Comparison of ENCODE assay signal across 19 mouse cellular contexts in the genomic region with DNA sequence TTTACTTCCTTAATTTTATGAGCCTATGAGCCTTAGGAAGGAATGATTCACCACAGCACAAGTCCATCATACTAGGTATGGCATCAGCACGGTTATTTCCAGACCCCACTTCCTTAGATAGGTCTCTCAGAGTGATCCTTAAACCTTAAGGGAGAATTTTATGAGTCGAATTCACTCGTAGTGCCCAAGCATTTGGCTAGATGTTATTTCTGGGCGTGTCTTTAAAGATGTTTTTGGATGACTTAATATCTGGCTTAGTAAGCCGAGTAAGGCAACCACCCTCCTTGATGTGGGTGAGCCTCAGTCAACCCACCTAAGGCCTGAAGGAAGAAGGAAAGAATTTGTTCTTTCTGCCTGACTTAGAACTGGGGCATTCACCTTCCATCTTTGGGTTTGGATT.
DNase-seq lines count a peak whose midpoint lies in the region; TF ChIP-seq lines count a peak whose summit lies in the region.
"Had no signal": no experiment of that assay in that cellular context is flagged by ENCODE, and none has a peak within 500 bp of the region (broad histone marks: within the 10 kb centered on the region; RNA-seq: fewer than 3 reads in every experiment).

No protein-coding gene starts in this region.

- H3K36me3 ChIP-seq in myocyte (ENCODE audit: control insufficient read depth, insufficient read depth) = no peaks in the 10 kb centered on the region
- H3K36me3 ChIP-seq: embryonic facial prominence, embryonic 10.5 days; embryonic facial prominence, embryonic 12.5 days; forebrain, embryonic 15.5 days; G1E had no signal

- TF ChIP-seq POLR2A in myocyte (IDR thresholded peaks at IDR 0.05; ENCODE audit: insufficient read length, low read depth) = no peak

- H3K27me3 ChIP-seq in myocyte (ENCODE audit: control insufficient read depth, insufficient read depth, insufficient read length) = no peaks in the 10 kb centered on the region
- H3K27me3 ChIP-seq: CH12.LX; embryonic facial prominence, embryonic 12.5 days; forebrain, embryonic 13.5 days; forebrain, embryonic 15.5 days had no signal

- no peak overlapping the region for H3K4me3 ChIP-seq in myocyte
- H3K4me3 ChIP-seq: embryonic facial prominence, embryonic 10.5 days; embryonic facial prominence, embryonic 12.5 days; forebrain, embryonic 13.5 days; forebrain, embryonic 15.5 days had no signal

- no peak overlapping the region for H3ac ChIP-seq in myocyte (ENCODE audit: control insufficient read depth, insufficient read length)

- H3K4me2 ChIP-seq in myocyte (ENCODE audit: low read depth) = peak overlapping the region; percentile 16
- H3K4me2 ChIP-seq: embryonic facial prominence, embryonic 12.5 days; forebrain, embryonic 13.5 days; forebrain, embryonic 15.5 days had no signal

- DNase-seq in 3T3-L1 (ENCODE audit: low read depth, low spot score) (peak; percentile 61), NIH3T3 (ENCODE audit: low read depth) (peak; percentile 51)
- no peak for DNase-seq in cerebellum, adult 11 months
- no peak for DNase-seq in adrenal gland, postnatal 25 days
- DNase-seq: adrenal gland, adult 8-10 months; adrenal gland, postnatal 14 days; B cell, adult 2 months; cerebellum, adult 11-12 months; cerebellum, adult 2 months; cerebellum, adult 9-10 months; cerebellum, postnatal 10 days; forebrain, postnatal 0 days had no signal

- no peaks in the 10 kb centered on the region for H3K79me2 ChIP-seq in myocyte (ENCODE audit: control insufficient read depth, insufficient read depth)

TF ChIP-seq in myocyte, 11 proteins besides CTCF, POLR2A, EP300 and RAD21:
- TF ChIP-seq CEBPB (IDR thresholded peaks at IDR 0.05; ENCODE audit: insufficient read depth, poor library complexity, severe bottlenecking) (no peak), USF1 (IDR thresholded peaks at IDR 0.05; ENCODE audit: low read depth) (no peak), POLR2AphosphoS2 (IDR thresholded peaks at IDR 0.05; ENCODE audit: insufficient read length, low read depth) (no peak)

Comparison
In these comparisons a context has a peak if more than half of its experiments do, and no peak if none do; other contexts are left out.
1. DNase-seq: peak in 3T3-L1 (single experiment) and NIH3T3 (single experiment); none in cerebellum, adult 11 months (single experiment) and adrenal gland, postnatal 25 days (single experiment).